Mouse (Mus musculus): ENCODE measurements around the gene Btd.

The Btd gene

GRCm38 (mm10) chr14:31665566-31665940 lies 24.7 kb downstream of the Btd start:
- no peak for DNase-seq

GRCm38 (mm10) chr14:31666931-31667705 lies 26.3 kb downstream of the Btd start:
- DNase-seq, result no peak

GRCm38 (mm10) chr14:31667741-31668140 lies 26.9 kb downstream of the Btd start:
- DNase-seq, result no peak

GRCm38 (mm10) chr14:31668326-31668725 lies 27.5 kb downstream of the Btd start:
- DNase-seq, result no peak

GRCm38 (mm10) chr14:31669161-31669611 lies 28.4 kb downstream of the Btd start:
- DNase-seq, result peak; percentile 61 to 71

GRCm38 (mm10) chr14:31669642-31670490 lies 29.0 kb downstream of the Btd start:
- peak; percentile 38 to 54 for DNase-seq

GRCm38 (mm10) chr14:31671635-31672320 lies 30.9 kb downstream of the Btd start:
- DNase-seq, result no peak

GRCm38 (mm10) chr14:31680656-31681055 lies 39.8 kb downstream of the Btd start:
- DNase-seq, result no peak

GRCm38 (mm10) chr14:31681291-31681690 lies 40.5 kb downstream of the Btd start:
- DNase-seq, result no peak

GRCm38 (mm10) chr14:31681931-31682555 lies 41.2 kb downstream of the Btd start:
- no peak for DNase-seq

GRCm38 (mm10) chr14:31683610-31684009 lies 42.8 kb downstream of the Btd start:
- no peak for DNase-seq

GRCm38 (mm10) chr14:31684343-31685040 lies 43.7 kb downstream of the Btd start:
- no peak for DNase-seq

GRCm38 (mm10) chr14:31685680-31686079 lies 44.9 kb downstream of the Btd start:
- DNase-seq, result no peak

GRCm38 (mm10) chr14:31686231-31686630 lies 45.4 kb downstream of the Btd start:
- no peak for DNase-seq

- DNase-seq, result no peak
These were observed 51.7 kb downstream of the Btd start for GRCm38 (mm10) chr14:31692536-31692935.

GRCm38 (mm10) chr14:31696206-31696984 lies 55.6 kb downstream of the Btd start:
- no peak for DNase-seq

- no peak for DNase-seq
These were observed 56.1 kb downstream of the Btd start for GRCm38 (mm10) chr14:31696985-31697303.

GRCm38 (mm10) chr14:31697346-31697745 lies 56.5 kb downstream of the Btd start:
- peak; percentile 35 to 48 for DNase-seq

GRCm38 (mm10) chr14:31697755-31698154 lies 56.9 kb downstream of the Btd start:
- no peak for DNase-seq

- no peak for DNase-seq
These were observed 59.5 kb downstream of the Btd start for GRCm38 (mm10) chr14:31700376-31700775.

GRCm38 (mm10) chr14:31709343-31709742 lies 68.5 kb downstream of the Btd start:
- no peak for DNase-seq

All from cerebellum, postnatal 10 days (tissue).